Mouse (Mus musculus): Measurements from ENCODE around the gene Dnajb12. TPM values are rescaled to one million over a fixed set of nuclear protein-coding genes. Genes with fewer than 3 reads are reported as not detected.

The Dnajb12 gene
- polyA plus RNA-seq, 2 experiments: 12.0 to 12.4 TPM

DNA sequence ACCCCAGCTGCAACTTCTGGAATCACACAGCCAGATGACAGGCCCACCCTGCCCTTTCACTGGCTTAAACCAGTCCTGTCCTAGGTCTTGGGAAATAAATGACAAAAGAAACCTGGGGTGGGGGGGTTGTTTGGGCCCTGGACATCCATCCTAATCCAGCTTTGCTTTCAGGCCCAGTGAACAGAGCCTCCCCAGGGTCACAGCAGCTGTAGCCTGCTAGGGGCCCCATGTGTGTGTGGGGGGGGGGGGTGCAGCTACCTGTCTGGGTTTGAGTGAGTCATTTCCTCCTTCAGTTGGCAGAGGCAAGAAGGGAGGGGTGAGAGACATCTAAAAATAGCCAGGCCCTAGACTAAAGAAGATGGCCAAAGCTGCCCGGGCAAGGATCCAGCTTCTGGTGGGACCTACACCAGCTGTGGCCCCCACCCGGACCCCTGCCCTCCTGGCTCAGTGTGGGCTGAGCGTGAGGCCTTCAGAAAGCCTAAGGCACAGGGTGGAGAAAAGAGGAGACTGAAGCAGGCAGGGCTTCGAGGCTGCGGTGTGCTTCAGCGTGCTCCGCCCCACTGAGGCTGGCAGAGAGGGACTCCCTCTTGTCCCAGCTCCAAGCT is 28.4 kb downstream of the Dnajb12 start:
- DNase-seq (ENCODE audit: low read depth in 3 of 3, low spot score in 3 of 3) (no peak), ATAC-seq (ENCODE audit: insufficient read depth) (0 out of 2 replicates have a peak, but pooled peaks have one; percentile 10)
- 16% methylated on average over 7 of the region's 7 CpGs for WGBS (ENCODE audit: insufficient replicate concordance)
- Histone ChIP-seq H3K27me3 (ENCODE audit: control insufficient read depth, insufficient read depth, low read length) (peaks cover 12% of the 10 kb centered on the region), H3K4me1 (replicated peaks; ENCODE audit: control insufficient read depth in 2 of 2, insufficient read depth in 2 of 2, low read length in 1 of 2) (peaks cover 3 to 12% of the 10 kb centered on the region in 2 experiments; a peak in 3 of 4 replicates), H3K36me3 (replicated peaks; ENCODE audit: control insufficient read depth, insufficient read depth, low read depth) (no peaks in the 10 kb centered on the region), H3K4me3 (ENCODE audit: insufficient read depth in 1 of 2, low read depth in 2 of 2, low read length in 2 of 2) (no peak overlapping the region), H3K27ac (no peak overlapping the region), H3K9me3 (ENCODE audit: control insufficient read depth, low read length) (no peaks in the 10 kb centered on the region), H3K9ac (replicated peaks) (no peak overlapping the region), H3K4me2 (ENCODE audit: low read depth) (peak overlapping the region; percentile 20; the same call in 1 of the 2 replicates)
- no peak for TF ChIP-seq CTCF (IDR thresholded peaks at IDR 0.05; ENCODE audit: low read depth)
- TF ChIP-seq EP300 (IDR thresholded peaks at IDR 0.05; ENCODE audit: low read depth): no peak

DNA sequence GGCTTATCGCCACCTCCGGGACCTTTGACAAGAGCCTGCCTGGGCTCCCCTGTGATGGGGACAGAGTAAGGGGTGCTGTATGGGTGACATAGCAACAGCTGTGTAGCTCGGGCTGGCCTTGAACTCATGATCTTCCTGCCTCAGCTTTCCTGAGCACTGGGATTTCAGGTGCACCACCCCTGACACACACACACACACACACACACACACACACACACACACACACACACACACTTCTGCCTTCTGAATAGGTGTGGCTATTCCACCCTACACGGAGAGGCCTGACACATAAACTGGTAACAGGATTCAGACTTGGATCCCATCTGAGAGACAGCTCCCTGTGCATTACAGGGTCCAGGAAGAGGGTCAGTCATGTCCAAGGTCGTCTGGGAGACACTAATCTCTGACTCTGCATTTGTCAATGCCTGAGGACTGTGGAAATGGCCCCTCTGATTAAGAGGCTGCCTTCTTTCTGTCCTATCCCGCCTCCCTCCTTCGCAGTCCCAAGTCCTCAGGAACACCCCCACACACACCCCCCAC is 29.5 kb downstream of the Dnajb12 start:
- DNase-seq (ENCODE audit: low read depth in 3 of 3, low spot score in 3 of 3): no peak
- Histone ChIP-seq H3K9ac (replicated peaks) (no peak overlapping the region), H3K27ac (no peak overlapping the region), H3K27me3 (ENCODE audit: control insufficient read depth, insufficient read depth, low read length) (peaks cover 12% of the 10 kb centered on the region), H3K4me2 (ENCODE audit: low read depth) (no peak overlapping the region), H3K4me3 (ENCODE audit: insufficient read depth in 1 of 2, low read depth in 2 of 2, low read length in 2 of 2) (no peak overlapping the region), H3K9me3 (ENCODE audit: control insufficient read depth, low read length) (no peaks in the 10 kb centered on the region), H3K36me3 (replicated peaks; ENCODE audit: control insufficient read depth, insufficient read depth, low read depth) (no peaks in the 10 kb centered on the region), H3K4me1 (replicated peaks; ENCODE audit: control insufficient read depth in 2 of 2, insufficient read depth in 2 of 2, low read length in 1 of 2) (peaks cover 3 to 12% of the 10 kb centered on the region in 2 experiments; a peak in 3 of 4 replicates)
- WGBS (ENCODE audit: insufficient replicate concordance): 27% methylated on average over 7 of the region's 7 CpGs
- ATAC-seq (ENCODE audit: insufficient read depth): no peak; the same call in 1 of the 2 replicates
- TF ChIP-seq CTCF (IDR thresholded peaks at IDR 0.05; ENCODE audit: low read depth) (no peak), EP300 (IDR thresholded peaks at IDR 0.05; ENCODE audit: low read depth) (no peak)

DNA sequence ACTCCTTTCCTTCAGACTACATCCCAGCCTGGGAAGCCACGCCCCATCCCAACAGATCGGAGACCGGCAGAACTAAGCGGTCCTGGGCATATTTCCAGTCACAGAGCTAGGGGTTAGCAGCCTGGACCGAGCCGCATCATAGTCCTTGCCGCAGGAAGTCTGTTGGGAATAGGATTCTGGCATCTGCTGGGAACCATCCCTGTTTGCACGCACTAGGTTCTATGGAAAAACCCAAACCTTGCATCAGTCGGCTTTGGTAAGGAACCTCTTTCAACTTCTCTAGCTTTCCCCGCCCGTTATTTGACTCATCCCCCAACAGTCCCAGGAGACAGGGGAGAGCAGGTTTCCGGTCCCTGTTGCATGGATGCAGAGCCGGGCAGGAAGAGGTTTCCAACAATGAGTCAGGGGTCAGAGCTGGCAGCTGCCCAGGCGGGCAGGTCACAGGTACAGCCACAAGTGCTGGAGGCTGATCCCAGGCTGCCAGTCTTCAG is 30.0 kb downstream of the Dnajb12 start:
- ATAC-seq (ENCODE audit: insufficient read depth) (peak; percentile 16; the same call in 1 of the 2 replicates), DNase-seq (ENCODE audit: low read depth in 3 of 3, low spot score in 3 of 3) (no peak)
- Histone ChIP-seq H3K4me1 (replicated peaks; ENCODE audit: control insufficient read depth in 2 of 2, insufficient read depth in 2 of 2, low read length in 1 of 2) (peaks cover 3 to 12% of the 10 kb centered on the region in 2 experiments; a peak in 3 of 4 replicates), H3K36me3 (replicated peaks; ENCODE audit: control insufficient read depth, insufficient read depth, low read depth) (no peaks in the 10 kb centered on the region), H3K4me3 (ENCODE audit: insufficient read depth in 1 of 2, low read depth in 2 of 2, low read length in 2 of 2) (no peak overlapping the region), H3K27ac (no peak overlapping the region), H3K9me3 (ENCODE audit: control insufficient read depth, low read length) (no peaks in the 10 kb centered on the region), H3K9ac (replicated peaks) (no peak overlapping the region), H3K27me3 (ENCODE audit: control insufficient read depth, insufficient read depth, low read length) (peaks cover 12% of the 10 kb centered on the region), H3K4me2 (ENCODE audit: low read depth) (no peak overlapping the region; the same call in 1 of the 2 replicates)
- WGBS (ENCODE audit: insufficient replicate concordance): 10% methylated on average over 14 of the region's 14 CpGs
- no peak for TF ChIP-seq CTCF (IDR thresholded peaks at IDR 0.05; ENCODE audit: low read depth)
- TF ChIP-seq EP300 (IDR thresholded peaks at IDR 0.05; ENCODE audit: low read depth): no peak

DNA sequence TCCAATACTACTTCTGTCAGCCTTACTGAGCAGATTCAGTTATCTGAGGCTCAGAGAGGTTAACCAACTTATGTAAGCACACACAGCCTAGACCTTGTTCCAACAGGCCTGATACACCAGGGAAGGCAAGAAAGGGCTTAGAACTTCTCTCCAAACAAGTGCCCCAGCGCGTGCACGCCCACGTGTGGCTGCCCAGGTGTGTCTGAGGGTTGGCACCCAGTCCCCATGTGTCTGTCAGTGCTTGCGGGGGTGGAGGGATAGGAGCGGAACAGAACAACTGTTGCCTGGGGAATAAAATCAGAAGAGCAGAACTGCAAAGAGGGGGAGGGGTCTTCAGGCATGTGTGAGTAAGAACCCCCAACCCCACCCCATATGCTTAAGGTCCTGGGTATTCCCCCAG is 31.7 kb downstream of the Dnajb12 start:
- H3K36me3 ChIP-seq (replicated peaks; ENCODE audit: control insufficient read depth, insufficient read depth, low read depth): no peaks in the 10 kb centered on the region
- TF ChIP-seq CTCF (IDR thresholded peaks at IDR 0.05; ENCODE audit: low read depth) (no peak), EP300 (IDR thresholded peaks at IDR 0.05; ENCODE audit: low read depth) (no peak)
- no peak for ATAC-seq (ENCODE audit: insufficient read depth)
- DNase-seq (ENCODE audit: low read depth in 3 of 3, low spot score in 3 of 3): no peak
- H3K4me1 ChIP-seq (replicated peaks; ENCODE audit: control insufficient read depth in 2 of 2, insufficient read depth in 2 of 2, low read length in 1 of 2): peaks cover 3 to 17% of the 10 kb centered on the region in 2 experiments; a peak in 3 of 4 replicates
- no peak overlapping the region for H3K4me3 ChIP-seq (ENCODE audit: insufficient read depth in 1 of 2, low read depth in 2 of 2, low read length in 2 of 2)
- no peak overlapping the region for H3K27ac ChIP-seq
- no peaks in the 10 kb centered on the region for H3K9me3 ChIP-seq (ENCODE audit: control insufficient read depth, low read length)
- WGBS (ENCODE audit: insufficient replicate concordance): 40% methylated on average over 6 of the region's 6 CpGs
- no peak overlapping the region for H3K9ac ChIP-seq (replicated peaks)
- H3K4me2 ChIP-seq (ENCODE audit: low read depth): no peak overlapping the region; the same call in 1 of the 2 replicates
- peaks cover 12% of the 10 kb centered on the region for H3K27me3 ChIP-seq (ENCODE audit: control insufficient read depth, insufficient read depth, low read length)

DNA sequence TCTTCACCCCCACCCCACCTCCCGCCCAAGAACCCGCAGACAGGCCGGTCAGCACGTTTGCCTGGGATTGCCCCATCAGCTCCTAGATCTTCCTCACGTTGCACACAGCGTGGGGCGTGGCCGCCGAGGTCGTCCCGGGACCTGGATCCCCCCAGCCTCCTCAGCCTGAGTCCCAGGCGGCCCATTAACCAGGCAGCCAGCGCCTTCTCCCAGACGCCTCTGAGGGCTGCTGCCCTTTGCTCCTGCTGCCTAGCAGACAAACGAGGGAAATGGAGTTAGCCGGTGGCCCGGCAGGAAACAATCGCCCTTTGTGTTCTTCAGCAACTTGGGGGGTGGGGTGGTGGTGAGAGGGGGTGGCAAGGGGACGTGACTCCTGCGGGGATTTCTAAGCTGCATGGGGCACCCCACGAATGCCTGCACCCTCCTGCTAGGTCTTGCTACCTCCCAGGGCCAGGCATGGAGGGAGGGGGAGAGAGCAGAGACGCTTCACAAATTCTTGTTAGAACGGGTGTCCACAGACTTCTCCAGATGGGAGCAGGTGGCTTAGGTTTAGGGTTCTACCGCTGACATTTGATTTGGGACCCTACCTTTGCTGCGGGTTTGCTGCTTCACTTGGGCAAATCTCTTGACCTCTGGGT is 32.3 kb downstream of the Dnajb12 start:
- Histone ChIP-seq H3K27me3 (ENCODE audit: control insufficient read depth, insufficient read depth, low read length) (peaks cover 12% of the 10 kb centered on the region), H3K36me3 (replicated peaks; ENCODE audit: control insufficient read depth, insufficient read depth, low read depth) (no peaks in the 10 kb centered on the region), H3K9ac (replicated peaks) (no peak overlapping the region), H3K4me3 (ENCODE audit: insufficient read depth in 1 of 2, low read depth in 2 of 2, low read length in 2 of 2) (no peak overlapping the region), H3K4me1 (replicated peaks; ENCODE audit: control insufficient read depth in 2 of 2, insufficient read depth in 2 of 2, low read length in 1 of 2) (peaks cover 3 to 19% of the 10 kb centered on the region in 2 experiments; a peak in 3 of 4 replicates), H3K27ac (no peak overlapping the region), H3K9me3 (ENCODE audit: control insufficient read depth, low read length) (no peaks in the 10 kb centered on the region), H3K4me2 (ENCODE audit: low read depth) (peak overlapping the region; percentile 16; the same call in 1 of the 2 replicates)
- TF ChIP-seq CTCF (IDR thresholded peaks at IDR 0.05; ENCODE audit: low read depth): no peak
- TF ChIP-seq EP300 (IDR thresholded peaks at IDR 0.05; ENCODE audit: low read depth): no peak
- ATAC-seq (ENCODE audit: insufficient read depth) (no peak), DNase-seq (ENCODE audit: low read depth in 3 of 3, low spot score in 3 of 3) (no peak)
- 15% methylated on average over 25 of the region's 25 CpGs for whole genome bisulfite sequencing (ENCODE audit: insufficient replicate concordance)

Data from liver, embryonic 14.5 days (tissue).